Mouse (Mus musculus): ENCODE data around the gene Lrp10.

The Lrp10 gene

GRCm38 (mm10) chr14:54463959-54464292 is at the start of gene Lrp10:
Gene Lrp10 (plus strand): TSS chr14:54464137.
- peak; percentile 65 to 70 for DNase-seq (ENCODE audit: low spot score in 2 of 2)

GRCm38 (mm10) chr14:54415241-54416020 is 48.5 kb upstream of the Lrp10 start:
- DNase-seq (ENCODE audit: low spot score in 2 of 2), result no peak

- DNase-seq (ENCODE audit: low spot score in 2 of 2), result no peak
Measured at GRCm38 (mm10) chr14:54416229-54416775, 47.6 kb upstream of the Lrp10 start.

DNA sequence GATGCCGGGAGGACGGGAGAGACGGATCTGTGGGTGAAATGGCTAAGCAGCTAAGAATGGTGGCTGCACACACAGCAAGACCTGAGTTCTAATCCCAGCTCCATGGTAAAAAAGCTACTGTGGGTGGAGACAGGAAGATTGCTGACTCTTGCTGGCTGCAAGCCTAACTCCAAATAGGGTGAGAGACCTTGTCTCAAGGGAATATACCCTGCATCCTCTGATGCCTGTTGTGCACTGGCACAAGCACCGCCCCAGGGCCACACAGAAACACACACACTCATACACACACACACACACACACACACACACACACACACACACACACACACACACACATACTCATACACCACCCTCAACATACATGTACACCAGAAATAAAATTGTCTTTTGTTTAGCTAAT is 47.1 kb upstream of the Lrp10 start:
- no peak for DNase-seq (ENCODE audit: low spot score in 2 of 2)

DNA sequence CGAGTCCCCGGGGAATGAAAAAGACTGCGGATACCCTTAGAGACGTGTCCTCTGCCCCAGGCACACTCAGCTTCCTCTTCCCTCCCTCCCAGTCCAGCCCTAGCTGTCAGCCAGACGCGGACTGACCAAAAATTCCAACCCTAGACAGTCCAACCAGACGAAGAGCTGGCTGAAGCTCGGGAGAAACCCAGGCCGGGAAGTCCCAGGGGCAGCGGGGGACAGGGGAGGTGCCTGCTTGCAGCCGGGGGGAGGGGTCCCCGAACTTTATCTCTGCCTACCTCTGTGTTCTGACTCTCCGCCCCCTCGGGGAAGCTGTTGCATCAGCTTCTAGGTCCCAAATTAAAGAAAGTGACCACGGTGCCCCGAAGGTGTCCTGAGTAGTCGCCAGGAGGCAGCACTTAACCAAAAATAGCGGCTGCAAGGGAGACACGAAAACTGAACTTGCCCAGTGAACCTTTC is 46.3 kb upstream of the Lrp10 start, which contains the start of gene Slc7a7:
Gene Slc7a7, minus strand, starts transcription at position 158 of the 459 bp plus-strand sequence.
- no peak for DNase-seq (ENCODE audit: low spot score in 2 of 2)

- DNase-seq (ENCODE audit: low spot score in 2 of 2), result no peak
Measured at GRCm38 (mm10) chr14:54421014-54421413, 42.9 kb upstream of the Lrp10 start.

DNA sequence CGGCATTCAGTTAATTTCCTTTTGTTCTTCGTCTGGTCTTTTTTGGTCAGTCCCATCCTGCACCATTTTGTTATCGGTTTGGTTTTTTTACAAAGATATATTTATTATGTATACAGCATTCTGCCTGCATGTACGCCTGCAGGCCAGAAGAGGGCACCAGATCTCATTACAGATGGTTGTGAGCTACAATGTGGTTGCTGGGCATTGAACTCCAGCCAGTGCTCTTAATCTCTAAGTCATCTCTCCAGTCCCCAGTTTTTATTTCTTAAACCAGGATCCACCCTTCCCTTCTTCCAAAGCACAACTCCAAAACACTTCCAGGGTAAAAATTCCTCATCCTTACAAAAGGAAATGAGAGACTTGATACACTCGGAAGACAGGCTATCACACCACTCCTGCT is 40.5 kb upstream of the Lrp10 start:
- DNase-seq (ENCODE audit: low spot score in 2 of 2), result no peak

DNA sequence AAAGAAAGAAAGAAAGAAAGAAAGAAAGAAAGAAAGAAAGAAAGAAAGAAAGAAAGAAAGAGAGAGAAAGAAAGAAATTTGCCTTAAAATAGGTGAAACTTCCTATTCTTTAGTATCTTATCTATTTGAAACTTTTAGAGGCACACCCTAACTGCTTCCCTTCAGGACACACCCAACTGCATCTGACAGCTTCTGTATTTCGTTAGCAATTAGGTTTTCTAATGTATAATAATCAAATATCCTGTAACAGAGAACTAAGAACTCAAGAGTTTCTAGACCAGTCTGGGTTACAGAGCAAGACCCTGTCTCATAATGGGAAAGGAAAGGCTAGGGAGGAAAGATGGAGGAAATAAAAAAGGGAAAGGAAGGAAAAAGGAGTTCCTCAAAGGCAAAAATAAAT is 39.3 kb upstream of the Lrp10 start:
- DNase-seq (ENCODE audit: low spot score in 2 of 2), result no peak

DNA sequence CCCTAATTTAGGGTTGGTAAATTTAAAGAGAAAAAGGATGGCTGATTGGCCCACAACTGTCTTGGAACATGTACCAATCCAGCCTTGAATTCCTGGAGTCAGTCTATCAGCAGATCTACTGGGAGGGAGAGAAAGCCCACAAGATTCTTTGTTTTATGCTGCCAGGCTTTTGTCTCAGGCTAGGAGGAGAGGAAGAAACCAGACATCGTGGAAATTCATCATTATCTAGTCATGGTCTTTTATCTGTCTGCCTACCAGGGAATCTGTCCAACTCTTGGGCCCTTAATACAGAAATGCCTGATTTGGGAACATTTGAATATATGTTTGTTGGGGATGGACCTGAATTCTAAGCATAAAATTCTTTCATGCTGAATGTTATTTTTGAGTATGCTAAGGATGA is 38.4 kb upstream of the Lrp10 start:
- DNase-seq (ENCODE audit: low spot score in 2 of 2), result no peak

DNA sequence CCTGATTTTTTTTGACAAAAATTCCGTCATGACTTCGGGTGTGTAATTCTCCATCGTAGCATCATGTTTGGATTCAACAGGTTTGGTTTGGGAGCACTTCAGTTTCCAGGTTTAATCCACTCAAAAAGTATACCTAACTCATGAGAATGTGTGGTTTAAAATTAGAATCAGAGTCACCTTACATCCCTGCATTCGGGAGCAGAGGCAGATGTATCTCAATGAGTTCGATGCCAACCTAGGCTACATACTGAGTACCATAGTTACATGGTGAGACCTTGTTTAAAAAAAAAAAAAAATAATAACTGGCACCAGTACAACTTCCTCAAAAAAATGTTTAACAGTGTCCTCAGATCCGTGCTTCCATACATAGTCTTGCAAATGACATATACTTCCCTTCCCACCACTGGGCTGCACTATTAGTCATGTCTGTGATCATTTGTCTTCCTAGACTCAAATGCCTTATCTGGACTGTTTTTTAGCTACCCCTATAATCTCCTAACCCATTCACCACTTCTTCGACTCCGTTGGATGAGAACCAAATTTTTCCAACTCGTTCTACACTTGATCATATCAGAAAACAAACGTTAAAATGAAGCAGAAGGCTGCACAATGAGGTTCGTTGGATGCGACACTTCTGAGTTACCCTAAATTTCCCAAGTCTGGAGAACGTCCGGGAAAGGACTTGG is 37.8 kb upstream of the Lrp10 start:
- DNase-seq (ENCODE audit: low spot score in 2 of 2), result no peak

DNA sequence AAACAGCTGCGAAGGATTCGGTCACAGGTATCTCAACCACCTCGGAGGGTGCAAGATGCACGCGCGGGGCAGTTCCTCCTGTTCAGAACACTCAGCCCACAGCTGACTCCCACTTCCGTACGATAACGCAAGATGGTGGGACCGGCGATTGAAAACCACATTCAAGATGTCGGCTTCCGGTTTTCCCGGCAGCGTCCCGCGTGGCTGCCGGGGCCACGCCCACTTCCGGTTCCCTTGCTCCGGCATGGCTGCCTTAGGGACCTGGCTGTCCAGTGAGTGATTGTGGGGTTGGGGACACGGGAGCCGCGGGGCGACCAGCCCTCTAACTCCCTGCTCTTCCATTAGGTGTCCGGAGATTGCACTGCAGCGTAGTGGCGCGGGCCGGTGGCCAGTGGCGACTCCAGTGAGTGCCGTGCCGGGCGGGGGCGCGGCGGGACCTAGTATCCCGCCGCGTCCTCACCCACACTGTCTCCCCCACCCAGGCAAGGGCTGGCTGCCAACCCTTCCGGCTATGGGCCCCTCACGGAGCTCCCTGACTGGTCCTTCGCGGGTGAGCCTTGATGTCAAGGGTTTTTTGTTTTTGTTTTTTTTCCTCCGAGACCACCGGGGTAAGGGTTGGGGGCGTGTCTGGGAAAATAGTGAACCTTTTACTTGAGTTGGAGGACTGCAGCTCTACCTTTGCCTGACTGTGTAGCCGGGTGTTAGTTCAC is 37.1 kb upstream of the Lrp10 start, which contains the start of gene Mrpl52:
Gene Mrpl52, plus strand, starts transcription at position 221 of the 710 bp plus-strand sequence.
- peak; percentile 88 to 89 for DNase-seq (ENCODE audit: low spot score in 2 of 2)

DNA sequence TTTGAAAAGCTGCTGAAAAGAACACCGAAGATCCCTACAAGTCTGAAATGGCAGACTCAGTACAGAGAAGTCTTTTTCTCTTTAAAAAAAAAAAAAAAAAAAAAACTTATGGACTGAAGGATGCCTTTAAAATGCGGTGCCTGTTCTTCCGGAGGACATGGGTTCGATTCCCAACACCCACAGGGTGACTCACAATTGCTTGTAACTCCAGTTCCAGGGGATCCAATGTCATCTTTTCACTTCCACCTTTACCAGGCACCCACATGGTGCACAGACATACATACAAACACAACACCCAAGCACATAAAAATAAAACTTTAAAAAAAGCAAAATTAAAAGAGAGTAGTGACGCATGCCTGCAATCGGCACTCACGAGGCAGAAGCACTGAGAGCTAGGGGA is 36.2 kb upstream of the Lrp10 start:
- no peak for DNase-seq (ENCODE audit: low spot score in 2 of 2)

- no peak for DNase-seq (ENCODE audit: low spot score in 2 of 2)
Measured at GRCm38 (mm10) chr14:54428421-54428820, 35.5 kb upstream of the Lrp10 start.

DNA sequence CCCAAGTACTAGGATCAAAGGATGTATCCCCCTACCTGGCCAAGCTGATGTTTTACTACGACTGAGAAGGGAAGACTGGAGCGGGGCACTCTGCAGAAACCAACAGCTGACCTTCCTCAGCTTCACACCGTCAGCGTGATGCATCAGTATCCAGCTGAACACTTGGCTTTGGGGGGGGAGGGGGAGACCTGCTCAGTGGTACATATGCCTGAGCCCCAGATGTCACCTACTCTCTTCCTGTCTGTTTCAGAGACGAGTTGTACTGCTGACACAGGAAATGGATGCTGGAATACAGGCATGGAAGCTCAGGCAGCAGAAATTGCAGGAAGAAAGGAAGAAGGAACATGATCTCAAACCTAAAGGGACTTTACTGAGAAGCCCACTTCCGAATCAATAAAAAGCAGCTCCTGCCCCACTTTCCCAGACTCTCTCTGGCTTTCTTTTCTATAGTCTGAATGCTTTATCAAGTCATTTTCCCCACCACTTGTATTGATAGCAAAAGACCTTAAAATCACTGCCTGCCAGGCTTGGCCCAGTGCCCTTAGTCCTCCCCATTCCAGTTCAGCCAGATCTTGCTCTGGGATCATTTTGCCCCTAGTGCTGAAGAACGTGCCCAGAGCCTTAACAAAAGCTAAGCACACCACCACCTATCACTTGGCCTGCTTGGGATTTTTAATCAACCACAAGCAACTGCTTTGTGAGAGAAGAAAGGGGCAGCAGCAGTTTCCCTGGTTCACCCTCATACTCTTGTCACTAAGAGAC is 34.4 kb upstream of the Lrp10 start:
- DNase-seq (ENCODE audit: low spot score in 2 of 2), result no peak

- no peak for DNase-seq (ENCODE audit: low spot score in 2 of 2)
Measured at GRCm38 (mm10) chr14:54430406-54431145, 33.4 kb upstream of the Lrp10 start.

GRCm38 (mm10) chr14:54431334-54432077 is 32.4 kb upstream of the Lrp10 start, which contains the start of gene Mmp14:
Gene Mmp14 (plus strand): TSS chr14:54431612.
- DNase-seq (ENCODE audit: low spot score in 2 of 2), result peak; percentile 16 to 20

- DNase-seq (ENCODE audit: low spot score in 2 of 2), result no peak
Measured at GRCm38 (mm10) chr14:54432078-54432836, 31.7 kb upstream of the Lrp10 start.

DNA sequence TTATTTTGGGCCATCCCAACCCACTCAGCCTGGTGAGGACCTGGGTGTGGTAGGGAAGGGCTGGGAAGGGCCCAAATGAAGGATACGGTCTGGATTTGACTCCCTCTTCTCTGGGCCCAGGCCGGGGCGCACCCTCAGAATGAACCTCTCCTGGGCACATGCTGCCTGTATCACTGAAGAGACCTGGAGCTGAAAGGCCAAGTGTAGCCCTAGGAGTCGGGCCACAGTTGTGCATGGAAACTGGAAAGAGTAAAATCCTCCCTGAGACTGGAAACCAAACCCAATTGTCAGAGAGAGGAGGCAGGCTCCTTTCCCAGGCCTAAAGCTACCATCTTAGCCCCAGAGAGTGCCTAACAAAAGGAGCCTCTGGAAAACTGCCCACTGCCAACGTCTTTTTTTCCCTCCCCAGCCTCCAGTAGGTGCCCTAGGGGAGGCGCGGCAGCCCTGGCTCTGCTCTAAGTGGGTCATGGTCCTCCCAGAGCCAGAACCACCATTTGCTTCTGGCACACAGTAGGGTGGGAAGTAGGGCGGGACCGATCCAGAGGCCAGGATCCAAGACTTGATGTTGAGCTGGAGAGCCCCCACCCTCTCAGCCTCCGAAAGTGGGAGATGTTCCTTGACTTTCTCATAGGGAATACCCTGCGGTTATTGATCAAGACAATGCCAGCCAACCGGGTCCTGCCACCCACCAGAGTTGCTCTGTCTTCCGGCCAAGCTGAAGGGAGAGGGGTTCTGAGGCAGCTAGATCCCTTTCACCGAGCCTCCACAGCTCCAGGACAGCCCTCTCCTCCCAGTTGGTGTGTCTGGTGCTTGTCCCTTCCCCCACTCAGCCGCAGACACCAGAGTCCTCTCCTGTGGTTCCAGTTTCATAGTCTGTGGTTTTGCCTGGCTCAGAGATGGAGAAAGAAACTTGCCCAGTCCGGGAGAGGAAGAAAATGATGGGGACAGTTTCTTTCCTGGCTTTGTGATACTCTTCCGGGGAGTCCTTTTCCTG is 30.8 kb upstream of the Lrp10 start:
- no peak for DNase-seq (ENCODE audit: low spot score in 2 of 2)
